Mouse (Mus musculus) G1E-ER4 (cell line): ENCODE measurements around the gene Zfp62. TPM values are rescaled to one million over a fixed set of nuclear protein-coding genes. Genes with fewer than 3 reads are reported as not detected.

Source experiments
- GATA1 ChIP-seq: IDR thresholded peaks from one replicate; pipeline ENCODE4 v1.8.0; 2012; ENCODE audit warnings: low read length, inconsistent platforms
- polyA plus RNA-seq: library from polyadenylated mRNA; stranded (reverse); fragments of >175 nt; gene quantifications from 2 replicates; pipeline ENCODE4 v1.2.3, GENCODE M21; 2012

The Zfp62 gene
- polyA plus RNA-seq, 1 experiment = 8.3 TPM

- no peak for TF ChIP-seq GATA1
These were observed 49.9 kb downstream of the Zfp62 start for GRCm38 (mm10) chr11:49253035-49253434.

GRCm38 (mm10) chr11:49259296-49259695 lies 56.2 kb downstream of the Zfp62 start:
- TF ChIP-seq GATA1 = no peak

- TF ChIP-seq GATA1 = no peak
These were observed 56.7 kb downstream of the Zfp62 start for GRCm38 (mm10) chr11:49259829-49260228.

GRCm38 (mm10) chr11:49260598-49261312 lies 57.7 kb downstream of the Zfp62 start:
- TF ChIP-seq GATA1 = no peak

- TF ChIP-seq GATA1 = no peak
These were observed 58.3 kb downstream of the Zfp62 start for GRCm38 (mm10) chr11:49261313-49261855.

- no peak for TF ChIP-seq GATA1
These were observed 59.2 kb downstream of the Zfp62 start for GRCm38 (mm10) chr11:49262286-49262685.

GRCm38 (mm10) chr11:49263149-49263548 lies 60.1 kb downstream of the Zfp62 start:
- no peak for TF ChIP-seq GATA1

GRCm38 (mm10) chr11:49264081-49264480 lies 61.0 kb downstream of the Zfp62 start:
- no peak for TF ChIP-seq GATA1

- no peak for TF ChIP-seq GATA1
These were observed 61.5 kb downstream of the Zfp62 start for GRCm38 (mm10) chr11:49264622-49265021.

GRCm38 (mm10) chr11:49265101-49265500 lies 62.0 kb downstream of the Zfp62 start:
- no peak for TF ChIP-seq GATA1

GRCm38 (mm10) chr11:49266671-49267070 lies 63.6 kb downstream of the Zfp62 start:
- TF ChIP-seq GATA1 = no peak

- no peak for TF ChIP-seq GATA1
These were observed 64.2 kb downstream of the Zfp62 start for GRCm38 (mm10) chr11:49267316-49267715.

GRCm38 (mm10) chr11:49267970-49268579 lies 65.0 kb downstream of the Zfp62 start:
- TF ChIP-seq GATA1 = no peak

Other genes with a start within 250 kb of the Zfp62 start
- gene Olfr56, start 224.4 kb upstream of the Zfp62 start, polyA plus RNA-seq = 0.02 and 0.03 TPM in 2 replicates
- gene 9930111J21Rik1, start 223.9 kb upstream of the Zfp62 start, polyA plus RNA-seq = not detected in 2 replicates
- not detected in 2 replicates for gene Gm12185, start 211.1 kb upstream of the Zfp62 start, polyA plus RNA-seq
- gene Tgtp1, start 209.1 kb upstream of the Zfp62 start, polyA plus RNA-seq = 0.04 and 0.06 TPM in 2 replicates
- 0.01 and 0.02 TPM in 2 replicates for gene 9930111J21Rik2, start 152.1 kb upstream of the Zfp62 start, polyA plus RNA-seq
- gene Tgtp2, start 139.1 kb upstream of the Zfp62 start, polyA plus RNA-seq = 0.59 and 0.72 TPM in 2 replicates
- gene Ifi47, start 126.7 kb upstream of the Zfp62 start, polyA plus RNA-seq = 0.44 and 0.90 TPM in 2 replicates
- gene Olfr1396, start 88.4 kb upstream of the Zfp62 start, polyA plus RNA-seq = not detected in 2 replicates
- gene Olfr1395, start 61.0 kb upstream of the Zfp62 start, polyA plus RNA-seq = not detected in 2 replicates
- not detected in 2 replicates for gene Olfr1394, start 48.9 kb upstream of the Zfp62 start, polyA plus RNA-seq
- not detected in 2 replicates for gene Btnl9, start 16.1 kb upstream of the Zfp62 start, polyA plus RNA-seq
- gene Mgat1, start 40.9 kb downstream of the Zfp62 start, polyA plus RNA-seq = 44.7 and 51.8 TPM in 2 replicates
- not detected in 2 replicates for gene Olfr1393, start 75.0 kb downstream of the Zfp62 start, polyA plus RNA-seq
- gene Olfr1392, start 82.0 kb downstream of the Zfp62 start, polyA plus RNA-seq = not detected in 2 replicates
- gene Olfr10, start 101.4 kb downstream of the Zfp62 start, polyA plus RNA-seq = not detected in 2 replicates
- not detected in 2 replicates for gene Olfr1391, start 119.5 kb downstream of the Zfp62 start, polyA plus RNA-seq
- not detected in 2 replicates for gene Olfr1390, start 131.9 kb downstream of the Zfp62 start, polyA plus RNA-seq
- not detected in 2 replicates for gene Olfr1389, start 219.8 kb downstream of the Zfp62 start, polyA plus RNA-seq
- gene Olfr1388, start 233.3 kb downstream of the Zfp62 start, polyA plus RNA-seq = 0.03 TPM in 1 of 2 replicates, not detected in the other